Mouse (Mus musculus) heart, adult 2 months (tissue): ENCODE measurements at regions not wholly inside any gene's neighbourhood (a gene's known extent, or its start where the extent isn't known, plus 50 kb on each side); places are given as distances from the start of the nearest gene placed in this dataset.

Experiments
- CTCF ChIP-seq: fragments of 200-600 bp; IDR thresholded peaks from 2 replicates; pipeline ENCODE4 v1.8.1; 2022; ENCODE audit warnings: antibody characterized with exemption, mild to moderate bottlenecking, moderate library complexity
- EP300 ChIP-seq: fragments of 200-500 bp; IDR thresholded peaks from 2 replicates; pipeline ENCODE4 v1.6.1; 2011; ENCODE audit warnings: low read depth, low read length, control low read depth; ENCODE audit not compliant: insufficient read depth
- POLR2A ChIP-seq: fragments of 200-500 bp; IDR thresholded peaks from 2 replicates; pipeline ENCODE4 v1.6.1; 2011; ENCODE audit warnings: mild to moderate bottlenecking, low read depth, low read length, control low read depth; ENCODE audit not compliant: insufficient read depth

DNA sequence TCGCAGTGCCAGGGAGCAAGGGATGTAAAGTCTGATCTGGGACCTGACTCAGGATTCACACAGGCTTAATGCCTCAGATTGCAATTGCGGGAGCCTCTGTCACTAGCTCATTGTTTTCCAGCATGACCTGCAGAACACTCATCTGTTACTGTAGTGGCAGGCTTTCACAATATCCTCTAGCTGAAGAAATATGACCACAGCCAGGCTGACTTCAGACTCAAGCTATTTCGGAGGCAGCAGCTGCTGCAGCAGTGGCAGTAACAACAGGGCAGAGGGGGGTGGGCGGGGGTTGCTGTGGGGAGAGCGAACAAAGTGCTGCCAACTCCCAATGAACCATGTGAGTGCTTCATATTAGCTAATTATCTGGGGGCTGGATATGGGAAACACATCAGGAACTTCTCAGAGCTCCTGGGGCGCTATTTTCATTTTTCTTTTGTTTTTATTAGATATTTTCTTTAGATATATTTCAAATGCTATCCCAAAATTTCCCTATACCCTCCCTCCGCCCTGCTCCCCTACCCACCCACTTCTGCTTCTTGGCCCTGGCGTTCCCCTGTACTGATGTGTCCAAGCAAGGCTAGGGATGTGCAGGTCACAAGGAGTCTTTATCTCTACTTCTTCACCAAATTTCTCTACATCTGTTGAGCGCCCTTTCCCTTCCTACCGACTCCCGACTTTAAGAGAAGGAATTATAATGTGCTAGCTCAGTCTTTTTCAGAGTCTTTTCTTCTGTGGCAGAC, 242.5 kb upstream of the Dab2 start:
- TF ChIP-seq POLR2A (no peak), EP300 (no peak), CTCF (no peak)
